Mouse (Mus musculus) B cell, adult (primary cell): Measurements from ENCODE around the gene Nlrp5. TPM values are rescaled to one million over a fixed set of nuclear protein-coding genes. Genes with fewer than 3 reads are reported as not detected.

Experiments used
- total RNA-seq: library from RNA; stranded (reverse); gene quantifications from 4 replicates; pipeline ENCODE4 v1.2.4, GENCODE M21; 2023; ENCODE audit not compliant: inconsistent age

Gene Nlrp5
- total RNA-seq: not detected in 4 replicates

DNA sequence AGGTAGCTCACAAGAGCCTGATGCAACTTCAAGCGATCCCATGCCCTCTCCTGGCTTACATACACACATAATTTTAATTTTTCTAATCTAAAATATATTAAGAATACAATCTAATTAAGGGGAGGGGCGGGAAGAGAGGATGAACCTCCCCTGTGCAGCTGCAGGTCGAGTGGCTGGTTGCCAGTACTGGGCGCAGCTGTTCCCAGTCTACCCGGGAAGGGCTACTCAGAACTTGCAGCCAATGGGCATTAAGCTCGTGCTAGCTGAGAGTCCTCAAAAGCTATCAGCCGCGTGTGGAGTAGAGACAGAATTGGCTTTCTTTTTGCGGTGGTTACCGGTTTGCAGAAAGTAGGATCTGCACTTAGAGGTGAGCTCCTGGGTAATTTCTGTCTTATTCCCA, at the start of gene Nlrp5:
Gene Nlrp5 (plus strand): TSS at position 301 of the 400 bp plus-strand sequence.

Other genes with a start within 250 kb of the Nlrp5 start
- not detected in 4 replicates for gene Gm10662, start 241.4 kb upstream of the Nlrp5 start, total RNA-seq
- gene Vmn1r165, start 168.6 kb upstream of the Nlrp5 start, total RNA-seq: not detected in 4 replicates
- gene Vmn1r166, start 134.2 kb upstream of the Nlrp5 start, total RNA-seq: not detected in 4 replicates
- not detected in 4 replicates for gene Gm6902, start 107.0 kb upstream of the Nlrp5 start, total RNA-seq
- not detected in 4 replicates for gene Nlrp4e, start 84.7 kb upstream of the Nlrp5 start, total RNA-seq
- not detected in 4 replicates for gene Vmn1r167, start 121.3 kb downstream of the Nlrp5 start, total RNA-seq
- gene Vmn1r168, start 153.8 kb downstream of the Nlrp5 start, total RNA-seq: not detected in 4 replicates
- not detected in 4 replicates for gene Vmn1r169, start 189.6 kb downstream of the Nlrp5 start, total RNA-seq
- gene Vmn1r170, start 220.3 kb downstream of the Nlrp5 start, total RNA-seq: not detected in 4 replicates
- not detected in 4 replicates for gene Vmn1r171, start 244.8 kb downstream of the Nlrp5 start, total RNA-seq